Mouse (Mus musculus): Measurements from ENCODE around the gene Sos2.
"Not testable (repeated sequence)": the region's sequence is repeated elsewhere in the genome, so short reads cannot be mapped to it uniquely, and the experiment has no call there.

Gene Sos2

GRCm38 (mm10) chr12:69676157-69676556 lies 5.5 kb downstream of the Sos2 start:
- ATAC-seq (ENCODE audit: insufficient number of reproducible peaks, low FRiP score, low TSS enrichment), result peak; percentile 68

- ATAC-seq (ENCODE audit: insufficient number of reproducible peaks, low FRiP score, low TSS enrichment), result no peak
These were observed 6.8 kb downstream of the Sos2 start for GRCm38 (mm10) chr12:69674576-69675537.

GRCm38 (mm10) chr12:69674176-69674575 lies 7.5 kb downstream of the Sos2 start:
- ATAC-seq (ENCODE audit: insufficient number of reproducible peaks, low FRiP score, low TSS enrichment), result no peak

GRCm38 (mm10) chr12:69666721-69667120 lies 14.9 kb downstream of the Sos2 start:
- no peak for ATAC-seq (ENCODE audit: insufficient number of reproducible peaks, low FRiP score, low TSS enrichment)

- ATAC-seq (ENCODE audit: insufficient number of reproducible peaks, low FRiP score, low TSS enrichment), result no peak
These were observed 20.0 kb downstream of the Sos2 start for GRCm38 (mm10) chr12:69661658-69662057.

- ATAC-seq (ENCODE audit: insufficient number of reproducible peaks, low FRiP score, low TSS enrichment), result peak; percentile 99
These were observed 27.7 kb downstream of the Sos2 start for GRCm38 (mm10) chr12:69653973-69654372.

GRCm38 (mm10) chr12:69649511-69649910 lies 32.1 kb downstream of the Sos2 start:
- ATAC-seq (ENCODE audit: insufficient number of reproducible peaks, low FRiP score, low TSS enrichment), result no peak

GRCm38 (mm10) chr12:69645821-69646616 lies 35.6 kb downstream of the Sos2 start:
- ATAC-seq (ENCODE audit: insufficient number of reproducible peaks, low FRiP score, low TSS enrichment), result no peak

- ATAC-seq (ENCODE audit: insufficient number of reproducible peaks, low FRiP score, low TSS enrichment), result no peak
These were observed 36.8 kb downstream of the Sos2 start for GRCm38 (mm10) chr12:69644877-69645276.

GRCm38 (mm10) chr12:69642877-69643276 lies 38.8 kb downstream of the Sos2 start:
- no peak for ATAC-seq (ENCODE audit: insufficient number of reproducible peaks, low FRiP score, low TSS enrichment)

GRCm38 (mm10) chr12:69634761-69635160 lies 46.9 kb downstream of the Sos2 start:
- ATAC-seq (ENCODE audit: insufficient number of reproducible peaks, low FRiP score, low TSS enrichment), result no peak

GRCm38 (mm10) chr12:69618590-69618989 lies 63.1 kb downstream of the Sos2 start:
- not testable (repeated sequence) for ATAC-seq (ENCODE audit: insufficient number of reproducible peaks, low FRiP score, low TSS enrichment)

- no peak for ATAC-seq (ENCODE audit: insufficient number of reproducible peaks, low FRiP score, low TSS enrichment)
These were observed 77.3 kb downstream of the Sos2 start for GRCm38 (mm10) chr12:69604367-69604766.

GRCm38 (mm10) chr12:69597446-69597845 lies 84.2 kb downstream of the Sos2 start:
- ATAC-seq (ENCODE audit: insufficient number of reproducible peaks, low FRiP score, low TSS enrichment), result no peak

- ATAC-seq (ENCODE audit: insufficient number of reproducible peaks, low FRiP score, low TSS enrichment), result no peak
These were observed 88.5 kb downstream of the Sos2 start for GRCm38 (mm10) chr12:69593130-69593529.

- no peak for ATAC-seq (ENCODE audit: insufficient number of reproducible peaks, low FRiP score, low TSS enrichment)
These were observed 98.4 kb downstream of the Sos2 start for GRCm38 (mm10) chr12:69583270-69583629.

- ATAC-seq (ENCODE audit: insufficient number of reproducible peaks, low FRiP score, low TSS enrichment), result peak; percentile 94
These were observed 98.9 kb downstream of the Sos2 start, which contains the start of gene Vcpkmt for GRCm38 (mm10) chr12:69582613-69583269. Gene Vcpkmt (minus strand): TSS chr12:69583028.

- no peak for ATAC-seq (ENCODE audit: insufficient number of reproducible peaks, low FRiP score, low TSS enrichment)
These were observed 99.4 kb downstream of the Sos2 start for GRCm38 (mm10) chr12:69582216-69582612.

GRCm38 (mm10) chr12:69579623-69580022 lies 102.0 kb downstream of the Sos2 start:
- ATAC-seq (ENCODE audit: insufficient number of reproducible peaks, low FRiP score, low TSS enrichment), result no peak

GRCm38 (mm10) chr12:69576120-69576627 lies 105.5 kb downstream of the Sos2 start:
- no peak for ATAC-seq (ENCODE audit: insufficient number of reproducible peaks, low FRiP score, low TSS enrichment)

Measured in cerebellum, adult (tissue).